Mouse (Mus musculus) kidney, adult 2 months (tissue): ENCODE data around the gene Mreg.

ENCODE experiments used
- CTCF ChIP-seq: fragments of 200-500 bp; conservative IDR thresholded peaks from 2 replicates; pipeline ENCODE4 v1.5.1; 2011; ENCODE audit warnings: low read depth, mild to moderate bottlenecking, control low read depth, low read length, moderate library complexity, mixed read lengths; ENCODE audit not compliant: insufficient read depth, insufficient read length
- POLR2A ChIP-seq: fragments of 200-500 bp; IDR thresholded peaks from one replicate; pipeline ENCODE4 v1.6.1; 2011; ENCODE audit warnings: low read depth, low read length, control low read depth

DNA sequence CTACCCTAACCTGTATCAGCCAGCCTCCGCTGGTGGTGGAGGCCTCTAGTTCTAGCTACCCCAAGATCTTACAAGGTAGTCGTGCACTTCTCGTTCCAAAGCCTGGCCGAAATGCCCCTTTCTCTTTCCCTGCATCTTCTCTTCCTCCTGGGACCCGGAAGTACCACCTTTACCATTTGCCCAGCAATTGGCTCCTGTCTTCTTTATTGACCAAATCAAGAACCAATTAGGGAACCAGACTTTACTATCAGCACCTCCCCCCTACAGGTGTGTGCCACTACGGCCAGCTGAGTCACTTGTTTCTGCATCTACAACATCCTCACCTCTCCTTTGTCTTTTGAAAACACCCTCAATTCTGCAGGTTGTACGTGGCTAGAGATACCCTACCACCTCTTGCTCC lies 4.7 kb upstream of the Mreg start:
- TF ChIP-seq CTCF, result no peak
- TF ChIP-seq POLR2A, result no peak
